19 mouse cellular contexts compared by ENCODE assay signal in the genomic region with DNA sequence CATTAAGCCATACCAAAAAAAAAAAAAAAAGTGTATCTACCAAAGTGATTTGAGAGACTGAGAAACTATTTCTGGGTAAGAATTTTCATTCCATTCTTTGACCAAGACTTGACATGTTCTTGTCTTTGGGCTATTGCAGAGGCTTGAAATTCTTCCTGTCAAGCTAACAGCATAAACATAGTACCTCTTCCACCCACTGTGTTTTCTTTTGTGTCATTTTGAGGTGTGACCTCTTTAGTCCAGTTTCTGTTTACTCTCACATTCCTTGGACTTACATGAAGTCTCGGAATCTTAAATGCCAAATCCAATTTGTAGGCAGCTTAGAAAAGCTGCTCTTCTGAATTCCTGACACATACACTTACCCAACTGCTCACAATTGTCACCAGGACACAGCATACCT.
"Had no signal": no experiment of that assay in that cellular context is flagged by ENCODE, and none has a peak within 500 bp of the region (broad histone marks: within the 10 kb centered on the region; RNA-seq: fewer than 3 reads in every experiment).

No protein-coding gene starts in this region.

- H3K4me3 ChIP-seq: midbrain, embryonic 10.5 days; midbrain, embryonic 12.5 days; myocyte; neural tube, embryonic 13.5 days; neural tube, embryonic 15.5 days had no signal

- H3K4me1 ChIP-seq: midbrain, embryonic 10.5 days; midbrain, embryonic 12.5 days; neural tube, embryonic 13.5 days; neural tube, embryonic 15.5 days had no signal

- DNase-seq: lung, embryonic 14.5 days; lung, postnatal 14 days; lung, postnatal 4 days; midbrain, embryonic 14.5 days; retina, postnatal 1 day; right cerebral cortex, adult 18-20 months; right cerebral cortex, postnatal 25 days; right cerebral cortex, postnatal 4 days; spleen, adult 18-20 months; thymus, adult 18-20 months; thymus, postnatal 14 days; thymus, postnatal 36 days had no signal

- H3K4me2 ChIP-seq: lung, embryonic 14.5 days; midbrain, embryonic 12.5 days; neural tube, embryonic 13.5 days; neural tube, embryonic 15.5 days had no signal

- H3K36me3 ChIP-seq: midbrain, embryonic 10.5 days; midbrain, embryonic 12.5 days; neural tube, embryonic 13.5 days; neural tube, embryonic 15.5 days had no signal

- H3K27me3 ChIP-seq: midbrain, embryonic 12.5 days; neural tube, embryonic 13.5 days; neural tube, embryonic 15.5 days had no signal

- ATAC-seq: midbrain, embryonic 16.5 days had no signal

- H3K9me3 ChIP-seq: midbrain, embryonic 10.5 days; midbrain, embryonic 12.5 days; neural tube, embryonic 13.5 days; neural tube, embryonic 15.5 days had no signal

- H3K9ac ChIP-seq: liver, embryonic 14.5 days; lung, embryonic 14.5 days; midbrain, embryonic 12.5 days; neural tube, embryonic 13.5 days; neural tube, embryonic 15.5 days had no signal

- H3K27ac ChIP-seq: liver, embryonic 14.5 days; midbrain, embryonic 10.5 days; midbrain, embryonic 12.5 days; neural tube, embryonic 13.5 days; neural tube, embryonic 15.5 days had no signal
